Mouse (Mus musculus) liver, embryonic 16.5 days (tissue): ENCODE measurements at regions not wholly inside any gene's neighbourhood (a gene's known extent, or its start where the extent isn't known, plus 50 kb on each side); places are given as distances from the start of the nearest gene placed in this dataset.

Source experiments
- ATAC-seq: fragments of 200-750 bp; cut with Nextera tagmentation; 2 replicates; pipeline ENCODE4 v1.8.0; 2017; ENCODE audit warnings: low read depth, mild to moderate bottlenecking, moderate number of reproducible peaks, moderate library complexity
- H3K27ac ChIP-seq: fragments of 300-500 bp; sonication (generic); 2 replicates; pipeline ENCODE4 v1.5.1; 2014; ENCODE audit warnings: mild to moderate bottlenecking, low read length
- H3K27me3 ChIP-seq: fragments of 300-500 bp; sonication (generic); 2 replicates; pipeline ENCODE4 v1.6.1; 2014; ENCODE audit warnings: low read depth, low read length, mixed read lengths; ENCODE audit not compliant: control insufficient read depth, insufficient read depth
- H3K36me3 ChIP-seq: fragments of 300-500 bp; sonication (generic); 2 replicates; pipeline ENCODE4 v1.6.1; 2014; ENCODE audit warnings: mild to moderate bottlenecking; ENCODE audit not compliant: control insufficient read depth, insufficient read depth
- H3K4me1 ChIP-seq: fragments of 300-500 bp; sonication (generic); 2 replicates; pipeline ENCODE4 v1.6.1; 2014; ENCODE audit warnings: low read depth, low read length, mixed read lengths; ENCODE audit not compliant: control insufficient read depth
- H3K4me2 ChIP-seq: fragments of 300-500 bp; sonication (generic); 2 replicates; pipeline ENCODE4 v1.6.1; 2014; ENCODE audit warnings: low read depth, low read length, mixed read lengths
- H3K4me3 ChIP-seq: fragments of 300-500 bp; sonication (generic); 2 replicates; pipeline ENCODE4 v1.5.1; 2014; ENCODE audit warnings: low read depth, mild to moderate bottlenecking, low read length
- H3K9ac ChIP-seq: fragments of 300-500 bp; sonication (generic); 2 replicates; pipeline ENCODE4 v1.6.1; 2014; ENCODE audit warnings: low read depth, low read length
- H3K9me3 ChIP-seq: fragments of 300-500 bp; sonication (generic); replicated peaks from 2 replicates; pipeline ENCODE4 v1.6.1; 2016; ENCODE audit warnings: low read length; ENCODE audit not compliant: control insufficient read depth
- WGBS: fragments of 180-500 bp; shearing (Covaris S2); extraction: QIAGEN DNeasy Blood & Tissue Kit; methylation state at CpG from one replicate; pipeline ENCODE4 v1.1.7; 2014; ENCODE audit not compliant: insufficient replicate concordance; 5-methylcytosine and 5-hydroxymethylcytosine counted together

GRCm38 (mm10) chr17:84097871-84098430 lies 89.8 kb downstream of the Zfp36l2 start:
- H3K36me3 ChIP-seq = no peaks in the 10 kb centered on the region
- no peak overlapping the region for H3K4me2 ChIP-seq
- H3K4me1 ChIP-seq = peaks cover 4% of the 10 kb centered on the region
- H3K9ac ChIP-seq = no peak overlapping the region
- H3K4me3 ChIP-seq = no peak overlapping the region
- 72% methylated on average over 6 of the region's 6 CpGs for WGBS
- no peak overlapping the region for H3K27ac ChIP-seq
- ATAC-seq = no peak
- peaks cover 33% of the 10 kb centered on the region for H3K27me3 ChIP-seq
- no peaks in the 10 kb centered on the region for H3K9me3 ChIP-seq

GRCm38 (mm10) chr17:84097286-84097685 lies 90.5 kb downstream of the Zfp36l2 start:
- peaks cover 33% of the 10 kb centered on the region for H3K27me3 ChIP-seq
- no peaks in the 10 kb centered on the region for H3K9me3 ChIP-seq
- no peak for ATAC-seq
- H3K4me3 ChIP-seq = no peak overlapping the region
- peaks cover 4% of the 10 kb centered on the region for H3K4me1 ChIP-seq
- WGBS = 67% methylated on average over 13 of the region's 13 CpGs
- H3K9ac ChIP-seq = no peak overlapping the region
- H3K4me2 ChIP-seq = no peak overlapping the region
- H3K36me3 ChIP-seq = no peaks in the 10 kb centered on the region
- H3K27ac ChIP-seq = no peak overlapping the region

- Histone ChIP-seq H3K27me3 (peaks cover 33% of the 10 kb centered on the region), H3K9ac (peak overlapping the region; percentile 8; the same call in 1 of the 2 replicates), H3K4me3 (peak overlapping the region; percentile 37), H3K9me3 (no peaks in the 10 kb centered on the region), H3K36me3 (no peaks in the 10 kb centered on the region), H3K27ac (no peak overlapping the region), H3K4me1 (peaks cover 4% of the 10 kb centered on the region), H3K4me2 (peak overlapping the region; percentile 61)
- WGBS = 9% methylated on average over 59 of the region's 59 CpGs
- ATAC-seq = peak; percentile 5; the same call in 1 of the 2 replicates
These were observed 91.1 kb downstream of the Zfp36l2 start for GRCm38 (mm10) chr17:84096345-84097260.

- H3K9me3 ChIP-seq = no peaks in the 10 kb centered on the region
- no peak for ATAC-seq
- H3K4me1 ChIP-seq = peaks cover 4% of the 10 kb centered on the region
- H3K36me3 ChIP-seq = no peaks in the 10 kb centered on the region
- H3K27me3 ChIP-seq = peaks cover 33% of the 10 kb centered on the region
- H3K27ac ChIP-seq = no peak overlapping the region
- WGBS = 40% methylated on average over 4 of the region's 4 CpGs
- no peak overlapping the region for H3K9ac ChIP-seq
- H3K4me3 ChIP-seq = no peak overlapping the region
- no peak overlapping the region for H3K4me2 ChIP-seq
These were observed 91.9 kb downstream of the Zfp36l2 start for GRCm38 (mm10) chr17:84095829-84096228.

GRCm38 (mm10) chr17:84095089-84095488 lies 92.7 kb downstream of the Zfp36l2 start:
- 71% methylated on average over 2 of the region's 2 CpGs for WGBS
- peaks cover 33% of the 10 kb centered on the region for H3K27me3 ChIP-seq
- peaks cover 4% of the 10 kb centered on the region for H3K4me1 ChIP-seq
- H3K4me3 ChIP-seq = no peak overlapping the region
- H3K9ac ChIP-seq = no peak overlapping the region
- H3K27ac ChIP-seq = no peak overlapping the region
- H3K4me2 ChIP-seq = no peak overlapping the region
- ATAC-seq = no peak
- no peaks in the 10 kb centered on the region for H3K36me3 ChIP-seq
- H3K9me3 ChIP-seq = no peaks in the 10 kb centered on the region

GRCm38 (mm10) chr17:84086394-84086793 lies 101.4 kb downstream of the Zfp36l2 start:
- Histone ChIP-seq H3K9ac (no peak overlapping the region), H3K36me3 (no peaks in the 10 kb centered on the region), H3K27me3 (no peaks in the 10 kb centered on the region), H3K4me3 (no peak overlapping the region), H3K27ac (no peak overlapping the region), H3K9me3 (no peaks in the 10 kb centered on the region), H3K4me2 (no peak overlapping the region), H3K4me1 (no peaks in the 10 kb centered on the region; the same call in 1 of the 2 replicates)
- ATAC-seq = no peak
- WGBS = 68% methylated on average over 12 of the region's 12 CpGs

GRCm38 (mm10) chr17:84085721-84086120 lies 102.0 kb downstream of the Zfp36l2 start:
- Histone ChIP-seq H3K4me2 (no peak overlapping the region), H3K9ac (no peak overlapping the region), H3K36me3 (no peaks in the 10 kb centered on the region), H3K4me1 (no peaks in the 10 kb centered on the region; the same call in 1 of the 2 replicates), H3K27ac (no peak overlapping the region), H3K9me3 (no peaks in the 10 kb centered on the region), H3K4me3 (no peak overlapping the region), H3K27me3 (no peaks in the 10 kb centered on the region)
- ATAC-seq = no peak
- WGBS = 43% methylated on average over 7 of the region's 7 CpGs

- Histone ChIP-seq H3K9me3 (no peaks in the 10 kb centered on the region), H3K27me3 (no peaks in the 10 kb centered on the region), H3K4me2 (no peak overlapping the region), H3K4me1 (no peaks in the 10 kb centered on the region; the same call in 1 of the 2 replicates), H3K9ac (no peak overlapping the region), H3K36me3 (no peaks in the 10 kb centered on the region), H3K4me3 (no peak overlapping the region), H3K27ac (no peak overlapping the region)
- ATAC-seq = no peak
- 76% methylated on average over 10 of the region's 10 CpGs for WGBS
These were observed 102.5 kb downstream of the Zfp36l2 start for GRCm38 (mm10) chr17:84085232-84085631.
